Mouse (Mus musculus) gastrocnemius, adult 18-20 months (tissue): ENCODE measurements at regions not wholly inside any gene's neighbourhood (a gene's known extent, or its start where the extent isn't known, plus 50 kb on each side); places are given as distances from the start of the nearest gene placed in this dataset. TPM values are rescaled to one million over a fixed set of nuclear protein-coding genes. Genes with fewer than 3 reads are reported as not detected.

Experiments used
- DNase-seq: peaks from one replicate; pipeline ENCODE4 v3.0.0; 2021; ENCODE audit warnings: low spot score
- microRNA-seq: library from miRNA; unstranded; fragments of <30 nt; microRNA quantifications from one replicate; pipeline ENCODE4 v1.2.0, GENCODE M21; 2021

- DNase-seq, result no peak
Observed at GRCm38 (mm10) chr1:136781561-136782025, 156.9 kb downstream of the Zfp281 start.

DNA sequence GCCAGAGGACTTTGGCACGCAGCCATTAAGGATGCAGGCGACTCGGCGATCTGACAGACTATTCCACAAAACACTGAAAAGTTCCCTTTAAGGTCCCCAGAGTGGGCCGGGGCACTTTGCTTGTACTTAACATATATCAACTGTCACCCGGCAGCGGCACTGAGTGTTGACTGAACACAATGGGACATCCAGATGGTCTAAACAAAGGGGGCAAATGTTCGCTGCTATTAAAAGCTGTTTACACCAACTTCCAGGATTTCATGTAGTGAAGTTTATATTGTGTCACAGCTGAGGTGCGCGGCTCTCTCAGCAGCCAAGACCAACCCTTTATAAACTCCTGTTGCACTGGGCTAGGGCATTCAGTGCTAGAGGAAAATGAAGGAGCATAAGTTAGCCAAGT is 157.6 kb downstream of the Zfp281 start:
- no peak for DNase-seq

- DNase-seq, result no peak
Observed at GRCm38 (mm10) chr1:136784178-136784577, 159.5 kb downstream of the Zfp281 start.

DNA sequence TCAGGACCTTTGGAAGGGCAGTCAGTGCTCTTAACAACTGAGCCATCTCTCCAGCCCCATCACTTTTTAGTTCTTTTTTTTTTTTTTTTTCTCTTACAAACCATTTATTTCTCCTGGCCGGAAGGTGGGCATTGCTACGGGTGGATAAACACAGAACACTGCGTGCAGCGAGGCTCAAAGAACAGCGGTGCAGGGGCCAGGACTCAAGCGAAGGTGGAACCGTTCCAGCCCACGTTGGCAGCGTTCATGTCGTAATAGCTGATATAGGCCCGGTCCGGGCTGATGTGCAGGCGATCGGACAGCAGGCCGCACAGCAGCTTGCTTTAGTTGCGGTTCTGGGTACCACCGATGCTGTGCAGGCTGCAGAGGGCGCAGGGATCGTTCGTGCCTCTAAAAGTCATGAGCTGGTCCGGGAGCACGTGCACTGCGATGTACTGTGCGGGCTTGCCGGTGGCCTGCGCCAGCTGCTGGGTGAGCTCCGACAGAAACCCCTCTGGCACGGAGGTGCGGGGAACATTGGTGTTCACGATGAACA is 164.3 kb downstream of the Zfp281 start:
- DNase-seq, result no peak

DNA sequence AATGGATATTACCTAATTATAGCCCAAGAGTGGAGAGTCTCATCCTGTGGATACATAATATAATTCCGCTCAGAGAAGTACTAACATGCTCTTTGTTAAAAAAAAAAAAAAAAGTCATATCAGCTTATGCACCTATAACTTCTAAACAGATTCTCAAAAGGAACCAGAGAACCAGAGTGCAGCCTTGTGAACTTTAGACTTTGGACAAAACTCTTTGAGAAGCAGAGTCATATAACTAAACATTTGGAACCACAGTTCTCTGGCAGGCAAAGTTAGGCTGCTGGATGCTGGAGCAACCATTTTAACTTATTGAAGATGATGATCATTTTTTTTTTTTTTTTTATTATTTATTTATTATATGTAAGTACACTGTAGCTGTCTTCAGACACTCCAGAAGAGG is 166.9 kb downstream of the Zfp281 start:
- DNase-seq, result no peak

Small RNAs in the stretch of these regions (microRNA-seq; reads per million reads assigned to microRNA genes)
- gene Gm22132, result not detected
